Mouse (Mus musculus): Measurements from ENCODE around the gene Tmem176b.

The Tmem176b gene

GRCm38 (mm10) chr6:48785189-48785588 is 56.1 kb downstream of the Tmem176b start:
- no peak for DNase-seq

GRCm38 (mm10) chr6:48784406-48784805 is 56.9 kb downstream of the Tmem176b start:
- DNase-seq = no peak

Data from thymus, postnatal 4 days (tissue).